Mouse (Mus musculus) megakaryocyte, embryonic 14.5 days (primary cell): Measurements from ENCODE around the gene Id1.

Experiments
- FLI1 ChIP-seq: IDR thresholded peaks from 2 replicates; pipeline ENCODE4 v1.6.1; 2012; ENCODE audit warnings: low read length, inconsistent platforms, mixed read lengths
- GATA1 ChIP-seq: IDR thresholded peaks from 3 replicates; pipeline ENCODE4 v1.6.1; 2012; ENCODE audit warnings: mixed read lengths, low read length, inconsistent platforms, borderline replicate concordance

DNA sequence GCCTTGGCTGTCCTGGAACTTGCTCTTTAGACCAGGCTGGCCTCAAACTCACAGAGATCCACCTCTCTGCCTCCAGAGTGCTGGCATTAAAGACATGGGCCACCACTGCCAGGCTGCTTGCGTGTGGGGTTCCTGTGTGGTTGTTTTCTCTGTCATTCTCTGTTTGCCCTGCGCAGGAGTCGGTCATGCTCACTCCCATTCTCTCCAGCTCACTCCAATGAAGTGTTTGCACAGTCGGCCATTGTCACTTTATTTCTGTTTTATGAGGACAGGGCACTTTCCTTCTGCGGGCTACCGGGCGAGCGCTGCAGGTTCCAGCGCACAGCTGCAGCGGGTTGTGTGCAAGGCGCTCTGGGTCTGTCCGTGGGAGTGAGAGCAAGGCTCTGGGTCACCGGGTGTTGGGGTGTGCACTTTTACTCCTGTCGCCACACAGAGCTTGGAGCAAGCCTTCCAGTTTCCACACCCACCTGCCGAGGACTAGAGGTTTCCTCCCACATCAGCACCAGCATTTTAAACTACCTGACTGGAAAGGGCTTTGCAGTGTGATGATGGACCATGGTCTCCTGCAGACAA lies 10.8 kb upstream of the Id1 start:
- TF ChIP-seq GATA1 (no peak), FLI1 (no peak)
